ENCODE assay signal across 16 mouse cellular contexts in genomic region chr10:99358256-99358655, GRCm38 (mm10).
"Had no signal": no experiment of that assay in that cellular context is flagged by ENCODE, and none has a peak within 500 bp of the region (broad histone marks: within the 10 kb centered on the region; RNA-seq: fewer than 3 reads in every experiment).

No protein-coding gene starts in this region.

- H3K36me3 ChIP-seq: intestine, embryonic 15.5 days; liver, embryonic 15.5 days; midbrain, embryonic 12.5 days had no signal

- H3K9me3 ChIP-seq: intestine, embryonic 15.5 days; liver, embryonic 15.5 days; megakaryocyte, embryonic 14.5 days; midbrain, embryonic 12.5 days had no signal

- DNase-seq: kidney, adult 2 months; kidney, postnatal 25 days; layer of hippocampus, adult 9-11 months; left cerebral cortex, postnatal 4 days; lung, adult 2 months; lung, postnatal 36 days; right cerebral cortex, adult 18-20 months; right cerebral cortex, postnatal 25 days; thymus, adult 18-20 months; thymus, postnatal 14 days had no signal

- ATAC-seq: intestine, embryonic 15.5 days; lung, postnatal 0 days; midbrain, embryonic 16.5 days had no signal

- H3K27ac ChIP-seq: intestine, embryonic 15.5 days; liver, embryonic 15.5 days; midbrain, embryonic 12.5 days had no signal

- H3K27me3 ChIP-seq: intestine, embryonic 15.5 days; liver, embryonic 15.5 days; midbrain, embryonic 12.5 days had no signal

- H3K4me1 ChIP-seq: intestine, embryonic 15.5 days; megakaryocyte, embryonic 14.5 days had no signal

- H3K4me3 ChIP-seq: intestine, embryonic 15.5 days; liver, embryonic 15.5 days; megakaryocyte, embryonic 14.5 days; midbrain, embryonic 12.5 days had no signal
